Mouse (Mus musculus): ENCODE results near the gene Slc16a10.
A peak's percentile ranks its signal among the peaks of the same experiment; 100 is the strongest.

The Slc16a10 gene

GRCm38 (mm10) chr10:40147325-40148059 lies 5.4 kb upstream of the Slc16a10 start:
- DNase-seq: no peak

GRCm38 (mm10) chr10:40146451-40146850 lies 4.4 kb upstream of the Slc16a10 start:
- no peak for DNase-seq

- DNase-seq: no peak
Measured at GRCm38 (mm10) chr10:40144815-40145214, 2.8 kb upstream of the Slc16a10 start.

GRCm38 (mm10) chr10:40141016-40141851 lies 824 bp downstream of the Slc16a10 start:
- DNase-seq: peak; percentile 41

- no peak for DNase-seq
Measured at GRCm38 (mm10) chr10:40139646-40140045, 2.4 kb downstream of the Slc16a10 start.

GRCm38 (mm10) chr10:40135807-40136778 lies 6.0 kb downstream of the Slc16a10 start:
- peak; percentile 41 for DNase-seq

- DNase-seq: no peak
Measured at GRCm38 (mm10) chr10:40134906-40135305, 7.2 kb downstream of the Slc16a10 start.

GRCm38 (mm10) chr10:40133636-40134035 lies 8.4 kb downstream of the Slc16a10 start:
- DNase-seq: no peak

- no peak for DNase-seq
Measured at GRCm38 (mm10) chr10:40131690-40132418, 10.2 kb downstream of the Slc16a10 start.

- DNase-seq: no peak
Measured at GRCm38 (mm10) chr10:40130126-40130525, 11.9 kb downstream of the Slc16a10 start.

- DNase-seq: no peak
Measured at GRCm38 (mm10) chr10:40129134-40129533, 12.9 kb downstream of the Slc16a10 start.

- DNase-seq: no peak
Measured at GRCm38 (mm10) chr10:40128497-40128896, 13.6 kb downstream of the Slc16a10 start.

- no peak for DNase-seq
Measured at GRCm38 (mm10) chr10:40125200-40125599, 16.9 kb downstream of the Slc16a10 start.

GRCm38 (mm10) chr10:40124570-40124969 lies 17.5 kb downstream of the Slc16a10 start:
- no peak for DNase-seq

- no peak for DNase-seq
Measured at GRCm38 (mm10) chr10:40124096-40124495, 18.0 kb downstream of the Slc16a10 start.

- DNase-seq: no peak
Measured at GRCm38 (mm10) chr10:40119466-40119865, 22.6 kb downstream of the Slc16a10 start.

GRCm38 (mm10) chr10:40118743-40119387 lies 23.2 kb downstream of the Slc16a10 start:
- DNase-seq: no peak

GRCm38 (mm10) chr10:40113517-40114085 lies 28.5 kb downstream of the Slc16a10 start:
- no peak for DNase-seq

- no peak for DNase-seq
Measured at GRCm38 (mm10) chr10:40112256-40112655, 29.8 kb downstream of the Slc16a10 start.

- DNase-seq: no peak
Measured at GRCm38 (mm10) chr10:40109520-40109919, 32.5 kb downstream of the Slc16a10 start.

GRCm38 (mm10) chr10:40108992-40109391 lies 33.1 kb downstream of the Slc16a10 start:
- DNase-seq: no peak
